Mouse (Mus musculus) frontal cortex, adult 2 months (tissue): ENCODE results near the gene Ttc17. TPM values are rescaled to one million over a fixed set of nuclear protein-coding genes. Genes with fewer than 3 reads are reported as not detected.

Experiments
- DNase-seq, 2 experiments: peaks; one replicate each; pipeline ENCODE4 v3.0.0; 2022; ENCODE audit warnings: low spot score in 1 of 2; ENCODE audit errors: extremely low spot score in 1 of 2
- polyA plus RNA-seq: library from polyadenylated mRNA; depleted of rRNA; stranded (reverse); fragments of >200 nt; gene quantifications from 2 replicates; pipeline ENCODE4 v1.2.3, GENCODE M21; 2012; rRNA removed

Gene Ttc17
- polyA plus RNA-seq, 1 experiment = 25.0 TPM

DNA sequence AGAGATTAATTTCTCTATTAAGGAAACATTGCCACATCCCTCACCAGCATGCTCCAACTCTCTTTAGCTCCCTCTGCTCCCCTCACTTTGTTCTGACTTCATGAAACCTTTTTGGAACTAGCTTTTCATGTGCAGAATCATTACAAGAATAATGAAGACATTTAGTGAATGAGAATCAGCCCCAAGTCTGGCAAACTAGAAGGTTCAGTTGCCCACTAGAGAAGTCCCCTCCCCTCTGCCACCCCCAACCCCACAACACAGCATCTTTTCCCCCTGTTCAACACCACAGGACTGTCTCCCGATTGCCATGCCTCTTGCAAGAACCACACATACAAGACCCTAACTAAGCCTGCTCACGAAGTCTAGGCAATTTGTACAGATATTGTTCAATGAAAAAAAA is 142.5 kb downstream of the Ttc17 start:
- no peak for DNase-seq

DNA sequence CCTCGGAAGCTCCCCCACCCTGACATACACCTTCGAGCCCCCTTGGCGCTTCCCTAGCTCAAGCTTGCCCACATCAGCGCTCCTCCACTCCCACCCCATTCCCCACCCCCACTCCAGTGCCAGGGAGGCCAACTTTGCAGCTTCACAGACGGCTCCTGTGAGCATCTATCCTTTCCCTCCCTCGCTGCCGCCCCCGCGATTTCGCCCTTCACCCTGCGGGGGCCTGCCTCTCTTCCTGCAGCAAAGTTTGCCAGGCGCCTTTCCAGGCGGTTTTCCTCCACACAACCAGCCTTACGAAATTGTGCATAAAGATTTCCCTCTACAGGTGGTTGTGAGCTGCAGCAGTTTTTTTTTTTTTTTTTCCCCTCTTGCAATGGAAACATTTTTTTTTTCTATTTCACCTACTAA is 143.0 kb downstream of the Ttc17 start:
- DNase-seq = peak in 1 of 2 experiments; percentile 78

DNA sequence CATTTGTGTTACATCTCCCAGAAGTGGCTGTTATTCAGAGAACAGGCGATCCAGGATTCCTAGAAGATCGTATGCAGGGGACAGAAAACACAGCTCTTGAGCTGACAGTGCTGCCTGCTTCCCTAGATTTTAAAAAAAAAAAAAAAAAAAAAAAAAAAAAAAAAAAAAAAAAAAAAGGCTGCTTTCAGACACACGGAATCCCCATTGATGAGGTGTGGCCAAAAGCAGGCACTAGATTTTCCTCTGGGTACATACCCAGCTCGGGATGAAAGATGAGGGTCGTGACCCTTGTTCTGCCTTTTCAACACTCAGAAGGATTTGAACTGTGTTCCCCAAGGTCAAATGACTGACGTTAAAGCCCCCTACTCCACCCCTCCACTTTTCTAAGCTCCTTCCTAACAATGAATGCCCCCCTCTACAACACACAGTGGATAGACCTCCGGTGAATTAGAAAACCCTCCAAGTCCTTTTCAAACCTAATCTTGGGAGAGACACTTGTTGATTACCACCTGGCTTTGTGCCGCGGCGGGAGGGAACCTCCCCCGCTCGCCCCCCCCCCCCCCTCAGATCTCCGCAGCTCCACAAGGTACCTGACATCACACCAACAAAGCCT is 143.5 kb downstream of the Ttc17 start:
- no peak for DNase-seq

DNA sequence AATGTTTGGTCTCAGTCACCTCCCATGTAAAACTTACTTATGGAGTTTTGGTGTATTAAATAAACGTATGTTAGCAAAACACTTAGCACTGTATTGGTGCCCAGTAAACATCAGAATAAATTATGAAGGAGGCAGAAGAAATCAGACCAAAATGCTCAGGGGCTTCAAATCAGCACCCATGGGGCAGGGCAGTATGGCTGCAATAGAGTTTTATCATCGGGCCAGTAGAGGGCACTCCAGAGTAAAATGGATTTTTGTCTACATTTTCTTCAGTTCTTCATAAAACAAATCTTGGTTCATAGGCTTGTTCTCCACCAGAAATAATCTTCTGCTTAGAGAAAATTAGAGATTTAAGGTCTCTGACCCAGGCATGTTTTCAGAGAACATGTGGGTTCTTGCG is 152.4 kb downstream of the Ttc17 start:
- peak in 1 of 2 experiments; percentile 80 for DNase-seq

Other genes starting within 250 kb of the Ttc17 start
- 66.0 and 74.7 TPM in 2 replicates for gene Hsd17b12, start 248.7 kb downstream of the Ttc17 start, polyA plus RNA-seq
- gene Api5, start 31.4 kb upstream of the Ttc17 start, polyA plus RNA-seq = 44.7 and 49.3 TPM in 2 replicates